Mouse (Mus musculus) MN1 (cell line): ENCODE measurements around the gene A4galt.
"Not testable (repeated sequence)": the region's sequence is repeated elsewhere in the genome, so short reads cannot be mapped to it uniquely, and the experiment has no call there.

ENCODE experiments used
- DNase-seq: peaks from one replicate; pipeline ENCODE4 v3.0.0-alpha.2; 2016; ENCODE audit warnings: low spot score

Gene A4galt

DNA sequence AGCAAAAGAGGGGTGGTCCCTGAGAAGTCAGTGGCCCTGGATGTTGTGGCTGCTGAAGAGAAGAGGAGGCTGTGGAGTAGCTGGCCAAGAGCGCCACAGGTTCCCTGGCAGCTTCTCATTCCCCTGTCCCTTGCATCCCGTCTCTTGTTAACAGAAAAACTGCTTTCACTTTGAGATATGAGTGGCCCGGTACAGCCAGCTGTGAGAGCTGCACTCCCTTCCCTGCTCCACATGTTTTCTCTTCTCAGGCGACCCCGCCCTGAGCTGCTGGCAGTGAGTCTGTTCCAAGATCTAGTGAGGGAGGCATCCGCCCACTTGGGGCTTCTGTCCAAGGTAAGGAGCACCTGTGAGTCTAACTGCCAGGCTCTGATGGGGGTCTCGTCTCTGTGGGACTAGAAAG lies 16.9 kb upstream of the A4galt start:
- DNase-seq: not testable (repeated sequence)

GRCm38 (mm10) chr15:83265269-83265668 lies 13.7 kb upstream of the A4galt start:
- DNase-seq: no peak

GRCm38 (mm10) chr15:83263405-83263804 lies 11.8 kb upstream of the A4galt start:
- no peak for DNase-seq

DNA sequence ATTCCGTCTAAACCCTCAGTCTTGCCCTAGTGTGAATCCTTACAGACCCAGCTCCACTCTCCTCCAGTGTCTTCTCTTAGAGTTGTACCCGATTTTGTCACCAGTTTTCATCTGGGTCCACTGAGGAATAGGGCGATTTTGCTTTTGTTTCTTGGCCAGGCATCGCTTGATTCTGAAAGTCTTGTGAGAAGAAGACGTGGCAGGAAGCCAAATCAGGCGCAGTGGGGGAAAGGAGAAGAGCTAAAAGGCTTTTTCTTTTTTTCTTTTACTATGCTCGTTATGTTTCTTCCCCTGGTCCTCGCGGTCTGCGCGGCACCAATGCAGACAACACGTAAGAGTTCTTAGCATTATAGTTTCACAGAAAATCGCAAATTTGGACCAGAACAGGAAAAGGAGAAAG lies 6.3 kb upstream of the A4galt start:
- peak; percentile 47 for DNase-seq

DNA sequence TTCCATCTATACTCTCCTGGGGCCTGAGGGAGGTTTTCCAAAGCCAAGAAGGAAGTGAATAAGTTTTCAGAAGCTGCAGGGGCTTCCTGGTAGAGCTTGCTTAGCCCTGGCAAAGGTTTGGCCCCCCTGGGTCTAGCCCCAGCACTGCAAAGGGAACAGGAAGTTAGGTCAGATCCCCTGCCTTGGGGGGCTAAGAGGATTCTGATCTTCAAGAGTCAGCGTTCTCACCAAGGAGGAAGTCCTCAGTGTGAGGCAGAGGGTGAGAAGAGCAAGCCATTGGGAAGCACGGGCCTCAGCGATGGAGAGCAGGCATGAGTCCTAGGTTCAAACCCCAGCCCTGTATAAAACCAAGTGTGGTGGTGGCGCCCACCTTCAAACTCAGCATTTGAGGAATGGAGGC lies 4.9 kb upstream of the A4galt start:
- DNase-seq: no peak

- no peak for DNase-seq
Measured at GRCm38 (mm10) chr15:83255944-83256343, 4.4 kb upstream of the A4galt start.

DNA sequence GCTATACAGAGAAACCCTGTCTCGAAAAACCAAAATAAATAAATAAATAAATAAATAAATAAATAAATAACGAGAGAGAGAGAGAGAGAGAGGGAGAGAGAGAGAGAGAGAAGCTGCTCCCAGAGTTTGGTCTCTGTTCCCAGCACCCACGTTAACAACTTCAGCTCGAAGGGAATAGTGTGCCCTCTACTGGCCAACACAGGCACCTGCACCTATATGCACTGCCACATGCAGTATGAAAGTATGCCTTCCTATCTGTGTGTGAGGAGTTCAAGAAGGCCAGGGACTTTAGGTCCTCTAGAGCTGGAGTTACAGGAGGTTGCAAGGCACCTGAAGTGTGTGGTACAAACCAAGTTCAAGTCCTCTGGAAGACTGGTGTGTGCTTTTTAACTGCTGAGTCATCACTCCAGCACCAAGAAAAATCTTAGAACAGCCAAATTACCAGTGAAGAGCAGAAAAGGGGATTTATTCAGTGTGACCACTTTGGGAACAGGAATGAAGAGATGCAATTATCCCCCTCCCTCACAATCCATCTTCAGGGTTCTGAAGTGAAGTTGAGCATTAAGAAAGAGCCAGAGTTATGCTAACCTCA lies 3.7 kb upstream of the A4galt start:
- DNase-seq: no peak

DNA sequence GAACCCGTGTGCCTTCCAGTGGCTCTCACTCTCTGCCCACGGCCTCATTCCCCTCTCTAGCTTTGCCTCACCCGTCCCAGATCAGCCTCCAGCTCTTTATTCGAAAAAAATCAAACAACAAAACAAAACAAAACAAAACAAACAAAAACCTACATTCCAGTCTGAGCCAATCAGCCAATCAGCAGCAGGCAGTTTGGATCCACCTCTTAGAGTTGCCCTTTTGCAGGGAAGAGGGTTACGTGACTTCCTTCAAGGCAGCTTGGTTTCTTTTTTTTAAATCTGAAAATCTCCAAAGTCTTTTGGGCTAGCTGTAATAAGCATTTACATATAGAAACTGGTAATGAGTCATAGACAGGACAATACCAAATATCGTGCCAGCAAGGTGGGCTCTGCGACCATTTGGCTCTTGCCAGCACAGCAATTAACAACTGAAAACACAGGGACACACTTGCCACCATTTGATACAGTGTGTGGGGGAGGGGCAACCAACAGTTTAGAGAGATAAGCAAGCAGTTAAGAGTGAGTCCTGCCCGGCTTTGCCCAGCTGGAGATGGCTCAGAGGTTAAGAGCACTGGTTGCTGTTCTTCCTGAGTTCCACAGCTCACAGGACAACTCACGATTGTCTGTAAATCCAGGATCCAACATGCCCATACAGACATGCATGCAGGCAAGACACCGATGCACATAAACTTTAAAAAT lies 2.9 kb upstream of the A4galt start:
- DNase-seq: no peak

DNA sequence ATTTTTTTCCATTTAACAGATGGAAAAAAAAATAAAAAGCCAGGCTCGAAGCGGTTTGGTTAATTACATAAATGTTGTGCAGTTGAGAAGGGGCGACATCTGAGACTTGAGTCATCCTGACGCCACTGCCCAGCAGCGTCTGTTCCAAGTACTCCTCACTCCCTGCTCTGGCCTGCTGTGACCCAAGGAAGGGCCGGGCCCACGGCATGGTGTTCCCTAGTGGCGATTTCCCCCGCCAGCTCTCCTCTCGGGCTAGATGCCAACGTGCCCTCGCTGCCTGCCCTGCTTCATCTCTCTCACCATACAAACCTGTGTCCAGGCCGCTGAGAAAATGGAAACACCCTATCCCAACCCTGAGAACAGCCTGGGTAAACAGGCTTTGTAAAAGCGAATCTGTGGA lies 486 bp upstream of the A4galt start:
- peak; percentile 91 for DNase-seq

DNA sequence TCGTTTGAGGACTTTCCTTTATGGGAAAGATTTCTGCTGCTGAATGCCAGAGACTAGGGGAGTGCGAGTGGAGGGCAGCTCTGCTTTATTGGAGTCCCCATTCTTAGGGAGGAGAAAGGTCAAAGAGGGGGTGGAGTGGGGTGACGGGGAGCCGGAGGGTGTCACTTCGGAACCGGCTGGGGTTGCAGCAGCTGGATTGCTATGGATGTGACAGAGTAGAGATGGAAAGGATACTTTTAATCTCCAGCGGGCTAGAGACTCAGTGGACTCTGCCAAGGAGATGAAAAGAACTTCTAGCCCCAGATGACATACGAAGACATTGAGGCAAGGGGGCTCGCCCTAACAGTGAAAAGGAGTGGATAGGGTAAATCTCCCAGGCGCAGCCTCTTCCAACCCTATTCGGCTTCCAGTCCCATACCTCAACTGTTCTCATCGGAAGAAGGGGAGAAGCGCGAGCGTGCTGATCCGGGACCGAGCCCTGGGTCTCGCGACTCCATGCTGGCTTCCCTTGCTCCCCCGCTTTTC lies 861 bp downstream of the A4galt start:
- peak; percentile 35 for DNase-seq

- DNase-seq: no peak
Measured at GRCm38 (mm10) chr15:83249535-83250287, 1.9 kb downstream of the A4galt start.

GRCm38 (mm10) chr15:83248236-83248844 lies 3.2 kb downstream of the A4galt start:
- DNase-seq: no peak

DNA sequence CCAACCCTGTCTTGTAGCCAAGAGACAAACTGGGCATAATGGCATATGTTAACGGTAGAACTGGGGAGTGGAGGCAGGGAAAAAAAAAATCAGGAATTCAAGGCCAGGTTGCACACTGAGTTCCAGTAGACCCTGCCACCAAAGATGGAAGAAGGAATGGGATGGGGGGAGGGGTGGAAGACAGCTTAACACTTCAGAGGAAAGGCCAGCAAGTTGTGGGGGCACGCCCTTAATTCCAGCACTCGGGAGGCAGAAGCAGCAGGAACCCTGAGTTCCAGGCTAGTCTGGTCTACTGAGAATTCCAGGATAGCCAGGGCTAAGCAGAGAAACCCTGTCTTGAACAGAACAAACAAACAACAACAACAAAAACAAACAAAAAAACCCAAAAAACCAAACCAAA lies 7.2 kb downstream of the A4galt start:
- no peak for DNase-seq

- no peak for DNase-seq
Measured at GRCm38 (mm10) chr15:83241961-83242680, 9.5 kb downstream of the A4galt start.

DNA sequence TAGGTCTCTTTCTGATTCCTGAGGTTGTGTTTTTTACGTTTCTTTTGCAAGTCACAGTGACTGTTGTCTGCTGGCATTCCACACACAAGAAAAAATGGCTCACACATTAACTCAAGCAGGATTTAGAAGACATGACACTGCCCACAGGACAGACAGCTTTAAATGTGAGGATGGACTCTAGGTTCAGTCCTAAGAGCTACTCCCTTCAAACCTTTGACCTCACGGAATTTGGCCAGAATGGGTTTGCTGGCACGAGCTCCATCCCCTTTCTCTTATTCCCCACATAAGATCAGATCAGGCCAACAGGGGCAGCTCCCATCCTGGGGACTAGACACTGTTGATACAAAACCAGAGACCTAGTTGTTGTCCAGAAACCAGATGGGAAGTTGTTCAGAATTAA lies 10.1 kb downstream of the A4galt start:
- DNase-seq: no peak

DNA sequence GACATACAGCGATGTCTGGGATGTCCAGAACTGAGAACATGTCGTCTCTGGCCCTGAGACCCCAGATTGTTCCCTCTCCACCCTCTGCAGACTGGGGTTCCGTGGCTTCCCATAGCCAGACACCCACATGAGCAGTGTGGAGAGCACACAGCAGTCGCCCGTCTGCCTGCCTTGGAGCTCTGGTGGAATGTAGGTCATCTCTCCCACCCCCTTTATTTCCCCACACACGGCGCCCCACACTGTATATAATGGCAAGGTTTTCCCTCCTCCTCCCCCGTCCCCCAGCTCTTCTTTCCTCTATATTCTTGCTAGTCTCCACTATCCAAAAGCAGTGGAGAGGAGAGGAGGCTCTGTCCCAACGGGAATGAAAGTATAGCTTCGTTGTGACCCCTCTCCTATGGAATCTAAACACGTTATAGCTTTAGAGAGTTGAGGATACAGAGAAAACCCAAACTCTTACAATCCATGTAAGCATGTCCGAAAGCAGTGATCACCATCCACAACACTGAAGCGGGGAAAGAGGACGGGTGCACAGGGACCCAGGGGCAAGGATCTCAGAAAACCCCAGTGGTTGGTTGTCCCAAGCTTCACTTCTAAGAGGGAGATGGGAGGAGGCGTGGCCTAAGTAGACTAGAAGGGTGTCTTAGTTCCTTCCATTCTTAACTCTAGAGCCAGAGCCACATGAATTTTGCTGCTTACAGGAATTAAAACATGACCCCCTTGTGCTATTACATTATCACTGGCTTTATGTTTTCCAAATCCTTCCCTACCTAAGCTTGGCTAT lies 13.9 kb downstream of the A4galt start:
- DNase-seq: no peak

GRCm38 (mm10) chr15:83236824-83237223 lies 14.8 kb downstream of the A4galt start:
- DNase-seq: no peak

DNA sequence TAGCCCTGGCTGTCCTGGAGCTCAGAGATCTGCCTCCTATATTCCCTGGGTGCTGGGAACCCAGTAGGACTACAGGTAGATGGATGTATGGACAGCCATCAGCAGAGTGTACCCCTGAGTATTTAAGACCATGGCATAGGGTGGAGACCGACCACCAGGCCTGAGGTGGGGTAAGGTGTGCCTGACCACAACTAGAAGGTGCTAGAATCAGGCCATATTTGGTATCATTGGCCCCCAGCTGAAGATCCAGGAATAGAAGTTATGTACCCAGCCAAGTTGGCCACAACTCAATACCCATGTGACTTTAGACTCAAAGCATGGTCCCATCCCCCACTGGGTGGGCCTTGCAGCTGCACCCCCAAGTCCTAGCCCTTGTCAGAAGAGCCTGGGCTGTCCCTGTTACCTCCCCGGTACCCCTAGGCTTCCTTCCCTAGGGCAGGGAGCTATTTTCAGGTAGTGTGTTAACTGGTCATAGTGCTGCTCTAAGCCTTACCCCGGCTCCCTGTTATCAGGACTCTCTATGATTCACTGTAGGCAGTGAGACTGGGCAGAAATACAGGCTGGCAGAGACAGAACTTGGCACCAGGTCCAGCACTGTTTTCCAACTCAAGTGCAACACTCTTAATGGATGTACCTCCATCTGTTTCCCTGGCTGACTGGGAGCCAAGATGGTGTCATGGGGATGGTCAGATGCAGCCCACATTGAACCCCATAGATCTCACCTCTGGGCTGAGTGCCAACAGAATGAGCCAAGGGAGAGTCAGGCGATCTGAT lies 18.2 kb downstream of the A4galt start:
- DNase-seq: peak; percentile 95

- DNase-seq: no peak
Measured at GRCm38 (mm10) chr15:83227559-83227958, 24.0 kb downstream of the A4galt start.

DNA sequence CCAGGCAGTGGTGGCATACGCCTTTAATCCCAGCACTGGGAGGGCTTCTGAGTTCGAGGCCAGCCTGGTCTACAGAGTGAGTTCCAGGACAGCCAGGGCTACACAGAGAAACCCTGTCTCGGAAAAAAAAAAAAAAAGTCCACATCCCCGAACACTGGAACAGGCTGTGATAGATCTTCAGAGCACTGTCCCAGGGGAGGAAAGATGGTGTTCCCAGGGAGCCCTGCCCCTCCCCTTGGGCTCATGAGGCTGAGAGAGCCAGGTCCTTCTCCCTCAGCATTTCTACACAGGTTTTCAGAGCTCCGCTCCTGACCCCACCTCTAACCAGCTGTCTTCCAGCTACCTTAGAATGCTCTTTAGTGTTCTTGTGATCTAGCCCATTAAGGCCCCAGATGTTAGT lies 24.7 kb downstream of the A4galt start:
- no peak for DNase-seq
